Mouse (Mus musculus) liver, embryonic 12.5 days (tissue): ENCODE results near the gene Klc2. TPM values are rescaled to one million over a fixed set of nuclear protein-coding genes. Genes with fewer than 3 reads are reported as not detected.

ENCODE experiments used
- ATAC-seq: fragments of 200-750 bp; cut with Nextera tagmentation; 2 replicates; pipeline ENCODE4 v1.8.0; 2017; ENCODE audit warnings: moderate number of reproducible peaks, mild to moderate bottlenecking, moderate library complexity
- H3K27ac ChIP-seq: fragments of 300-500 bp; sonication (generic); 2 replicates; pipeline ENCODE4 v1.5.1; 2016; ENCODE audit warnings: mild to moderate bottlenecking
- H3K27me3 ChIP-seq: fragments of 300-500 bp; sonication (generic); replicated peaks from 2 replicates; pipeline ENCODE4 v1.6.1; 2016; ENCODE audit warnings: mild to moderate bottlenecking, moderate library complexity
- H3K36me3 ChIP-seq: fragments of 300-500 bp; sonication (generic); 2 replicates; pipeline ENCODE4 v1.6.1; 2016; ENCODE audit warnings: mild to moderate bottlenecking, moderate library complexity
- H3K4me1 ChIP-seq: fragments of 300-500 bp; sonication (generic); 2 replicates; pipeline ENCODE4 v1.6.1; 2016
- H3K4me2 ChIP-seq: fragments of 300-500 bp; sonication (generic); 2 replicates; pipeline ENCODE4 v1.6.1; 2016; ENCODE audit warnings: mild to moderate bottlenecking, moderate library complexity
- H3K4me3 ChIP-seq: fragments of 300-500 bp; sonication (generic); 2 replicates; pipeline ENCODE4 v1.5.1; 2016; ENCODE audit warnings: mild to moderate bottlenecking, moderate library complexity
- H3K9ac ChIP-seq: fragments of 300-500 bp; sonication (generic); 2 replicates; pipeline ENCODE4 v1.6.1; 2016; ENCODE audit warnings: mild to moderate bottlenecking, moderate library complexity
- H3K9me3 ChIP-seq: fragments of 300-500 bp; sonication (generic); replicated peaks from 2 replicates; pipeline ENCODE4 v1.6.1; 2016; ENCODE audit warnings: mild to moderate bottlenecking, moderate library complexity
- WGBS: fragments of 180-500 bp; shearing (Covaris S2); methylation state at CpG from one replicate; pipeline ENCODE4 v1.1.7; 2016; ENCODE audit not compliant: insufficient replicate concordance; 5-methylcytosine and 5-hydroxymethylcytosine counted together
- polyA plus RNA-seq: library from polyadenylated mRNA; unstranded; fragments of >200 nt; fragmentation: Nextera tagmentation; extraction: Ambion mirVana; gene quantifications from 2 replicates; pipeline ENCODE4 v1.2.1, GENCODE M21; 2016

The Klc2 gene
- polyA plus RNA-seq, 1 experiment from 2014 or later = 4.9 TPM

DNA sequence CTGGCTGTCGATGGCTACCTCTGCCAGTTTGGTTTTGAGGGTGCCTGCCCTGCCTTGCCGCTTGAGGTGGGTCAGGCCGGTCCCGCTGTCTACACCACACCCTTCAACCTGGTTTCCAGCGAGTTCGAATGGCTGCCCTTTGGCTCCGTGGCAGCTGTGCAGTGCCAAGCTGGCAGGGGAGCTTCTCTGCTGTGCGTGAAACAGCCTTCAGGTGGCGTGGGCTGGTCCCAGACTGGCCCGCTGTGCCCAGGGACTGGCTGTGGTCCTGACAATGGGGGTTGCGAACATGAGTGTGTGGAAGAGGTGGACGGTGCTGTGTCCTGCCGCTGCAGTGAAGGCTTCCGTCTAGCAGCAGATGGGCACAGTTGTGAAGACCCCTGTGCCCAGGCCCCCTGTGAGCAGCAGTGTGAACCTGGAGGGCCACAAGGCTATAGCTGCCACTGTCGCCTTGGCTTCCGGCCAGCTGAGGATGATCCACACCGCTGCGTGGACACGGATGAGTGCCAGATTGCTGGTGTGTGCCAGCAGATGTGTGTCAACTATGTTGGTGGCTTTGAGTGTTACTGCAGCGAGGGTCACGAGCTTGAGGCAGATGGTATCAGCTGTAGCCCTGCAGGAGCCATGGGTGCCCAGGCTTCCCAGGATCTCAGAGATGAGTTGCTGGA, 49.7 kb downstream of the Klc2 start:
- Histone ChIP-seq H3K4me2 (peak overlapping the region; percentile 92), H3K27ac (peak overlapping the region; percentile 83; the same call in 1 of the 2 replicates), H3K27me3 (peaks cover 52% of the 10 kb centered on the region), H3K9me3 (no peaks in the 10 kb centered on the region), H3K4me1 (peaks cover 73% of the 10 kb centered on the region), H3K4me3 (peak overlapping the region; percentile 56), H3K9ac (peak overlapping the region; percentile 71), H3K36me3 (no peaks in the 10 kb centered on the region)
- 45% methylated on average over 21 of the region's 21 CpGs for WGBS
- ATAC-seq = no peak

DNA sequence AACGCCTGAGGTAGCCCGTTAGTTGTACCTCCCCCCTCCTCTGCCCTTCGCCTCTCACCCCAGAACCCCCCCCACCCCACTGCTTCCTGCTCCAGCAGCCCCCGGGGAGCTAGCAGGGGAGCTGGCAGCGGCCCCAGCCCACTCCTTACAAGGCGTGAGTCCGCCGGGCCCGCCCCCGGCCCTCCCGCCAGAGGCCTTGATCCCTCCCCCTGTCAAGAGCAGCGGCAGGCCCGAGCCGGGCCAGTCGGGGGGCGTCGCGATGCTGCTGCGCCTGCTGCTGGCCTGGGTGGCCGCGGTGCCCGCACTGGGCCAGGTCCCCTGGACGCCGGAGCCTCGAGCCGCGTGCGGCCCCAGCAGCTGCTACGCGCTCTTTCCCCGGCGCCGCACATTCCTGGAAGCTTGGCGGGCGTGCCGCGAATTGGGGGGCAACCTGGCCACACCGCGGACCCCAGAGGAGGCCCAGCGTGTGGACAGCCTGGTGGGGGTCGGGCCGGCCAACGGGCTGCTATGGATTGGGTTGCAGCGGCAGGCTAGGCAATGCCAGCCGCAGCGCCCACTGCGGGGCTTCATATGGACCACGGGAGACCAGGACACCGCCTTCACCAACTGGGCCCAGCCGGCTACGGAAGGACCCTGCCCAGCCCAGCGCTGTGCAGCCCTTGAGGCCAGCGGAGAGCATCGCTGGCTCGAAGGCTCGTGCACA, 50.3 kb downstream of the Klc2 start, which contains the start of gene Cd248:
Cd248 (plus strand) TSS at position 212 of the 703 bp plus-strand sequence.
- H3K4me2 ChIP-seq = peak within 1 kb of the TSS; percentile 92
- peak within 1 kb of the TSS; percentile 56 for H3K4me3 ChIP-seq
- H3K9ac ChIP-seq = peak within 1 kb of the TSS; percentile 71
- H3K27ac ChIP-seq = peak within 1 kb of the TSS; percentile 83
- WGBS = 2% methylated on average over 56 of the region's 56 CpGs
- ATAC-seq = peak; percentile 17
- H3K9me3 ChIP-seq = no peaks in the 10 kb centered on the region
- H3K4me1 ChIP-seq = peaks cover 72% of the 10 kb centered on the region
- peaks cover 48% of the 10 kb centered on the region for H3K27me3 ChIP-seq
- no peaks in the 10 kb centered on the region for H3K36me3 ChIP-seq

DNA sequence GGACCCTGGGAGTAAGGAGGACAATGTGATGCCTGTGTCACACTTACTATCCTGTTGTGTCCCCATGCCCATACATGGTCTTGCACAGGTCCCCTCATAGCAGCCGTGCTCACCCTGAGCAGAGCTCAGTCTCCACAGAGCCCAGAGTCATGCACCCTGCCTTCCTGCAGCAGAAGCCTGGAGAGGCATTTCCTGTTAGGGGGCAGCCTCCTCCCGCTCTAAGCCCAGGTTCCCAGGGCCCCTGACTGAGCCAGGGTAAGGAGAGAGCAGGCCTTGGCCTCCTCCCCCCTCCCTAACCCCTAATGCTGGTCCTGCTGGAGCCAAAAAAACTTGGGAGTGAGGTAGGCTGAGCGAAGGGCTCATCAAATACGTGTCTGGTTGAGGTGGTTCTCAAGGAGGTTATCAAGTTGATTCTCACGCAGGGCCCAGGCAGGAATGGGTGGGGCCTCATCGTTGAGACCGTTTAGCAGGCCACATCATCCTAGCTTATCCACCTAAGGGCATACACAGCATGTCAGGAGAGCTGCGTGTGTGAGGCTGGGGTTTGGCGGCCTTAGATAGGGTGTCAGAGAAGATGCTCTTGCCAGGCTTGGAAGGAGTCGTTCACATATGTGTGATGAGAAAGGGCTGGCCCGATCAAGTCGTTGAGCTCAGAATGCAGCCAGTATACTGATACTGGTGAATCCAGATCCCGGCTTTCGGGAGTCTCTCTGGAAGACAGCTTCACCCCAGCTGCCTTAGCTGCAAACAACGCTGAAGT, 51.1 kb downstream of the Klc2 start:
- peak; percentile 85 for ATAC-seq
- peaks cover 70% of the 10 kb centered on the region for H3K4me1 ChIP-seq
- no peaks in the 10 kb centered on the region for H3K36me3 ChIP-seq
- peak overlapping the region; percentile 83 for H3K27ac ChIP-seq
- H3K4me2 ChIP-seq = peak overlapping the region; percentile 92
- peaks cover 55% of the 10 kb centered on the region for H3K27me3 ChIP-seq
- no peaks in the 10 kb centered on the region for H3K9me3 ChIP-seq
- peak overlapping the region; percentile 56 for H3K4me3 ChIP-seq
- H3K9ac ChIP-seq = peak overlapping the region; percentile 71
- WGBS = 4% methylated on average over 15 of the region's 15 CpGs

DNA sequence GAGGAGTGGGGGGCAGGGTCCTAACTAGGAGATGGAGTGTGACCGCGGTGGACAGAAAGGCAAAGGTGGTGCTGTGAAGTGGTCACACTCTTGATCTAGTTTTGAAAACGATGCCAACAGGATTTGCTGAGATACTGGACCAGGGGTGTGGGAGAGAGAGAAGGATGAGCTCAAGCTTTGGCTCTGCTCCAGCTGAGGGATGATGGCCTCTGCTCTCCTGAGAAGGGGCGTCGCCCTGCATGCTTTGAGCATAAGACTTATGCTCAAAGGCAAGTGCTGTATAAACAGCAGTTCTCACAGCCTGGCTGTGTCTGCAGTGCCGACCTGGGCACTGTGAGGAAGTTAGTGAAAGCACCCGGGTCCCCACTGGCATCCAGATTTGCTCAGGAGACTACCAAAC, 53.3 kb downstream of the Klc2 start:
- H3K27ac ChIP-seq = no peak overlapping the region
- no peak overlapping the region for H3K4me2 ChIP-seq
- H3K36me3 ChIP-seq = no peaks in the 10 kb centered on the region
- no peak overlapping the region for H3K9ac ChIP-seq
- H3K9me3 ChIP-seq = no peaks in the 10 kb centered on the region
- H3K4me1 ChIP-seq = peaks cover 63% of the 10 kb centered on the region
- H3K4me3 ChIP-seq = no peak overlapping the region
- WGBS = 61% methylated on average over 7 of the region's 7 CpGs
- no peak for ATAC-seq
- H3K27me3 ChIP-seq = peaks cover 41% of the 10 kb centered on the region

GRCm38 (mm10) chr19:5062446-5062845, 55.9 kb downstream of the Klc2 start:
- WGBS = 57% methylated on average over 6 of the region's 6 CpGs
- Histone ChIP-seq H3K9me3 (no peaks in the 10 kb centered on the region), H3K4me2 (no peak overlapping the region), H3K4me1 (peaks cover 61% of the 10 kb centered on the region), H3K4me3 (no peak overlapping the region), H3K9ac (no peak overlapping the region), H3K27me3 (peaks cover 30% of the 10 kb centered on the region), H3K27ac (no peak overlapping the region), H3K36me3 (no peaks in the 10 kb centered on the region)
- ATAC-seq = no peak

- ATAC-seq = no peak
- WGBS = 56% methylated on average over 5 of the region's 5 CpGs
- no peaks in the 10 kb centered on the region for H3K36me3 ChIP-seq
- H3K4me2 ChIP-seq = no peak overlapping the region
- peaks cover 58% of the 10 kb centered on the region for H3K4me1 ChIP-seq
- H3K27me3 ChIP-seq = peaks cover 25% of the 10 kb centered on the region
- H3K9me3 ChIP-seq = no peaks in the 10 kb centered on the region
- no peak overlapping the region for H3K27ac ChIP-seq
- H3K4me3 ChIP-seq = no peak overlapping the region
- H3K9ac ChIP-seq = no peak overlapping the region
Measured at GRCm38 (mm10) chr19:5062041-5062440, 56.3 kb downstream of the Klc2 start.

DNA sequence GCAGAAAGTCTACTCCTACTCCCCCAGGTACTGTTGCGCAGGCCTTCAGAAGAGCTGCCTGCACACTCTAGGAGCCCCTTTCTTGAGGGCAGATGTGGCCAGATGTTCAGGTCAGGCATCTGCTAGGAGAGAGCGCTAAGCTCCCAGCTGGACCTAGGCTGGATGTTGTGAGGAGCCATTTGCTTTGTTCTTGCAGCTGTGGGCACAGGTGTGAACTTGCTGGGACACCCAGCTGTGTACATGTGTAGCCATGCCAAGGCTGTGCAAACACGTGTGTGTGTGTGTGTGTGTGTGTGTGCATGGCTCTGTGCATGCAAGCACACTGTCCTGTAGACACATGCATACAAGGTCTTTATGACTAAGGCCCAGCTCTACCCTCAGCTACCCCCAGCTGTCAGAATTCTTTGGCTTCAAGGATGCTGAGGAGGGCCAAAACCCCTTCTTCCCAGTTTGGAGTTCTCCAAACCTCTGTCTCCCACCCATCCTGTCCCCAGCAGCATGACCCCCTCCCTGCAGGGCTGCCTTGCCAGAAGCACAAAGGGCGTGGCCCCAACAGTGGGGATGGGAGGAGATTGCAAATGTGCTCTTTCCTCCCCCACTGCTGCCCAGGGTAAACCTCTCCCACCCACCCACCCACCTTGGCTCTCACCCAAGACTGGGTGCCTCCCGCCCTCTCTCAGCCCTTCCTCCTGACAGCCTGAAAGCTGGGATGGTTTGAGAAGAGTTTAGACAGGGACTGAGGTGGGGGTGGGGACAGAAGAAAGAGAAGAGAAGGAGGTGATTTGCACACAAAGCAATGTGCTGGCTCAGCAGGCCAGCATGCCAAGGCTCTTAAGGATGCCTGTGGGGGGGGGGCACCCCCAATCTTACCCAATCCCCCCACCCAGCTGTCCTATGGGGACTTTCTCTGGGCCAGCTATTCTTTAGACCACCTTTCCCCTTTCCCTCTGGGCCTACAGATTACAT, 57.7 kb downstream of the Klc2 start:
- WGBS = 41% methylated on average over 5 of the region's 5 CpGs
- Histone ChIP-seq H3K9ac (no peak overlapping the region), H3K27me3 (peaks cover 26% of the 10 kb centered on the region), H3K4me1 (peaks cover 63% of the 10 kb centered on the region), H3K27ac (peak overlapping the region; percentile 11; the same call in 1 of the 2 replicates), H3K4me3 (no peak overlapping the region), H3K36me3 (no peaks in the 10 kb centered on the region), H3K9me3 (no peaks in the 10 kb centered on the region), H3K4me2 (no peak overlapping the region)
- no peak for ATAC-seq

DNA sequence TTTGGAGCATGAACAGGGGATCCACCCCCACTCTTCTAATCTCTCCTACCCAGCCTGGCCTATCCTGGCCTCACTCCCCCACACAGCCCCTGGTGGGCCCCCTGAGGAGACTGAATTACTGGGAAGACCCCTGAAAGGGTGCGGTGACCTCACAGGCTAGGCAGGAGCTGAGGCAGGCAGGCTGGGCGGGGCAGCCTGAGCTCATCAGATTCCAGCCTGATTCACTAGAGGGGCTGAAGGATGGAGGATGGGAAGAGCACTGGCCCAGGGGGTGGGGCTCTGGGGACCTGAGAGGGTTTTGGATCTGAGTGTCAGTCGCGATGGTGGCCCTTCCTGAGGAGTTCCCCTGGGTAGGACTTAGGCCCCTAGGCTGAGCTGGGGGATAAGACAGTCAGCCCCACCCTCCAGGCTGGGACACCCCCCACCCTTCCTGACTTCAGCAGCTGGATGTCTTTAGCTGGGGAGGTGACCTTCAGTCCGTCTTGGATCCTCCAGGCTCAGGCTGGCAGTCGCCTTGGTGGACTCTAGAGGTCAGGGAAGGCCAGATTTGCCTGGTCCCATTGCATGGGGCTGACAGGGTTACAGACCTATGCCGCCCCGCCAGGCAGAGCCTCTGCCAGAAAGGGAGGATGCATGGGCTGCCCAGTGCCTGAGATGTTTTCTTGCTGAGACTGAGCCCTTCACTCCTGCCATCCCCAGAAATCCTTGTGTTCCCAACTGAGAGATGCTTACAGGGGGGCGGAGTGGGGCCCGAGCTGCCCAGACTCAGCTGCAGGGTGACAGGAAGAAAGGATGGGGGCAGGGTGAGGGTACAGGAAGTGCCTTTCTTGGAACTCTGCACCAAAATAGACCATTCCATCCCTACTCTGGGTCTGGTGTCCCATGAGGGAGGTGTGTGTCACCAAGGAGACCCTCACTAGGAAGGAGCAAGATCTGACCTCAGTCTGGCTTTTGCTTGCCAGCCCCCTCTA, 59.3 kb downstream of the Klc2 start:
- Histone ChIP-seq H3K4me3 (no peak overlapping the region), H3K4me2 (peak overlapping the region; percentile 4; the same call in 1 of the 2 replicates), H3K27ac (peak overlapping the region; percentile 49), H3K9ac (no peak overlapping the region), H3K9me3 (no peaks in the 10 kb centered on the region), H3K4me1 (peaks cover 54% of the 10 kb centered on the region), H3K27me3 (peaks cover 38% of the 10 kb centered on the region), H3K36me3 (no peaks in the 10 kb centered on the region)
- peak; percentile 44 for ATAC-seq
- 19% methylated on average over 10 of the region's 10 CpGs for WGBS

DNA sequence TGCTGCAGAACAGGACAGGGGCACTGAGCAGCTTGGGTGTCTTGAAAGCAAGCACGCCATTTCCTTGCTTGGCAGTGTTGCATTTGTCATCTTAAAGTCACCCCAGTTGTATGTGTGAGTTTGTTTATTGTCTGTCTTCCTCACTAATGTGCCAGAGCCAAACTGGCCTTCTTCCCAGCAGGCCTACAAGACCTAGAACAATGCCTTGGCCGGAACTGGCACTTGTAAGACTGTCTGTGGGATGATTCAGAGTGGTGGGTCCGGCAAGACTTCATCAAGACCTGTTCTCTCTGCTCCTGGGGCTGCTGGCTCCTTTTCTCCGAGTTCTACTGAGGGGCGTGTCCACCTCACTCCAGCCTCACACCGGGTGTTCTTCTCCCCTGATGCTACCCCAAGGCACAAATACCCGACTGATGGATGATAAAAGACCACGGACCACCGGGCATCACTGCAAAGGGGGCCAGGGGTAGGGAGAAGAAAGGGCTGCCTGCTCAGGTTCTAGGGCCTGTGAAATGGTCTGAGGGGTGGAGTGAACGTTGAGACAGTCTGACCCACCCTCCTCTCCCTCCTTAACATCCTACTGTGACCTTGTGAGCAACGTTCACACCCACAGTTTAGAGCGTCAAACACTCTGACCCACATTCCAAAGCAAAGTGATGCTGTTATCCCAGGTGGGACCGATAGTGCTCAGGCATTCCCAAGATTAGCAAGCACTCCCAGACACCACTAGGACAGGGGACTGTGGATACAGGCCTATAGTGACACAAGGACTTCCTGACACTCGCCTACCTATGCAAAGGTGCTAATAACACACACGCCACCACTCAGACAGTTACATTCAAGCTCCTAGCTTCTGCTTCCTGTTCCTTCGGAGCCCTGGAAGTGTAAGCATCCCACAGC, 60.2 kb downstream of the Klc2 start:
- H3K27me3 ChIP-seq = peaks cover 45% of the 10 kb centered on the region
- H3K4me3 ChIP-seq = no peak overlapping the region
- WGBS = 26% methylated on average over 16 of the region's 16 CpGs
- H3K9ac ChIP-seq = no peak overlapping the region
- no peak for ATAC-seq
- peaks cover 54% of the 10 kb centered on the region for H3K4me1 ChIP-seq
- no peak overlapping the region for H3K4me2 ChIP-seq
- no peaks in the 10 kb centered on the region for H3K9me3 ChIP-seq
- H3K27ac ChIP-seq = no peak overlapping the region
- H3K36me3 ChIP-seq = no peaks in the 10 kb centered on the region
